Mouse (Mus musculus) thymus, adult 2 months (tissue): Measurements from ENCODE around the gene Kcnip3. TPM values are rescaled to one million over a fixed set of nuclear protein-coding genes. Genes with fewer than 3 reads are reported as not detected.

Experiments
- DNase-seq: peaks from one replicate; pipeline ENCODE4 v3.0.0; 2021
- H3K27ac ChIP-seq: fragments of 200-500 bp; 2 replicates; pipeline ENCODE4 v1.5.1; 2012; ENCODE audit warnings: low read length, control low read depth; ENCODE audit not compliant: control insufficient read depth, insufficient read depth
- H3K27me3 ChIP-seq: fragments of 200-500 bp; 2 replicates; pipeline ENCODE4 v1.6.1; 2012; ENCODE audit warnings: mild to moderate bottlenecking, low read length, moderate library complexity, mixed read lengths; ENCODE audit not compliant: control insufficient read depth, insufficient read depth
- H3K36me3 ChIP-seq: fragments of 200-500 bp; 2 replicates; pipeline ENCODE4 v1.6.1; 2012; ENCODE audit warnings: mild to moderate bottlenecking, low read length, moderate library complexity; ENCODE audit not compliant: control insufficient read depth, insufficient read depth
- H3K4me1 ChIP-seq: fragments of 200-500 bp; replicated peaks from 2 replicates; pipeline ENCODE4 v1.6.1; 2012; ENCODE audit warnings: low read length; ENCODE audit not compliant: control insufficient read depth, insufficient read depth
- H3K4me3 ChIP-seq: fragments of 200-500 bp; 2 replicates; pipeline ENCODE4 v1.5.1; 2012; ENCODE audit warnings: mild to moderate bottlenecking, low read length, control low read depth, moderate library complexity; ENCODE audit not compliant: control insufficient read depth, insufficient read depth
- CTCF ChIP-seq: fragments of 200-500 bp; IDR thresholded peaks from 2 replicates; pipeline ENCODE4 v1.5.1; 2012; ENCODE audit warnings: mild to moderate bottlenecking, control low read depth, low read length, moderate library complexity, borderline replicate concordance; ENCODE audit not compliant: control insufficient read depth, poor library complexity, insufficient read depth; ENCODE audit errors: extremely low read depth
- POLR2A ChIP-seq: fragments of 200-500 bp; IDR thresholded peaks from 2 replicates; pipeline ENCODE4 v1.6.1; 2012; ENCODE audit warnings: mild to moderate bottlenecking, low read length, control low read depth, moderate library complexity; ENCODE audit not compliant: control insufficient read depth, poor library complexity, insufficient read depth; ENCODE audit errors: extremely low read depth
- WGBS: fragments of 180-500 bp; shearing (Covaris S2); methylation state at CpG from one replicate; pipeline ENCODE4 v1.1.7; 2018; 5-methylcytosine and 5-hydroxymethylcytosine counted together
- polyA plus RNA-seq: library from polyadenylated mRNA; depleted of rRNA; stranded (reverse); fragments of >200 nt; gene quantifications from 2 replicates; pipeline ENCODE4 v1.2.3, GENCODE M21; 2012

The Kcnip3 gene
- polyA plus RNA-seq, 1 experiment, result 4.7 TPM

GRCm38 (mm10) chr2:127525004-127525775, 3.3 kb upstream of the Kcnip3 start:
- H3K4me1 ChIP-seq, result peaks cover 18% of the 10 kb centered on the region
- H3K27ac ChIP-seq, result no peak overlapping the region
- DNase-seq, result no peak
- H3K27me3 ChIP-seq, result no peaks in the 10 kb centered on the region
- WGBS, result 90% methylated on average over 3 of the region's 3 CpGs
- no peaks in the 10 kb centered on the region for H3K36me3 ChIP-seq
- TF ChIP-seq POLR2A, result no peak
- TF ChIP-seq CTCF, result no peak
- no peak overlapping the region for H3K4me3 ChIP-seq

- Histone ChIP-seq H3K27me3 (no peaks in the 10 kb centered on the region), H3K36me3 (no peaks in the 10 kb centered on the region), H3K4me3 (no peak overlapping the region), H3K4me1 (peaks cover 23% of the 10 kb centered on the region), H3K27ac (no peak overlapping the region)
- TF ChIP-seq CTCF, result no peak
- no peak for TF ChIP-seq POLR2A
- DNase-seq, result no peak
- 6% methylated on average over 7 of the region's 7 CpGs for WGBS
Observed at GRCm38 (mm10) chr2:127523950-127524729, 2.2 kb upstream of the Kcnip3 start.

- Histone ChIP-seq H3K36me3 (no peaks in the 10 kb centered on the region), H3K27ac (no peak overlapping the region), H3K27me3 (no peaks in the 10 kb centered on the region), H3K4me1 (peaks cover 49% of the 10 kb centered on the region), H3K4me3 (no peak overlapping the region)
- TF ChIP-seq CTCF (no peak), POLR2A (no peak)
- DNase-seq, result no peak
- 66% methylated on average over 18 of the region's 18 CpGs for WGBS
Observed at GRCm38 (mm10) chr2:127521172-127522005, 505 bp downstream of the Kcnip3 start.

- no peak for TF ChIP-seq POLR2A
- TF ChIP-seq CTCF, result no peak
- H3K27me3 ChIP-seq, result no peaks in the 10 kb centered on the region
- H3K36me3 ChIP-seq, result no peaks in the 10 kb centered on the region
- H3K27ac ChIP-seq, result no peak overlapping the region
- DNase-seq, result no peak
- peaks cover 51% of the 10 kb centered on the region for H3K4me1 ChIP-seq
- H3K4me3 ChIP-seq, result no peak overlapping the region
Observed at GRCm38 (mm10) chr2:127520123-127520522, 1.8 kb downstream of the Kcnip3 start.

GRCm38 (mm10) chr2:127519308-127519707, 2.6 kb downstream of the Kcnip3 start:
- no peak for DNase-seq
- Histone ChIP-seq H3K4me3 (no peak overlapping the region), H3K36me3 (no peaks in the 10 kb centered on the region), H3K27ac (no peak overlapping the region), H3K4me1 (peaks cover 50% of the 10 kb centered on the region), H3K27me3 (no peaks in the 10 kb centered on the region)
- TF ChIP-seq CTCF (no peak), POLR2A (no peak)
- WGBS, result 87% methylated on average over 5 of the region's 5 CpGs

GRCm38 (mm10) chr2:127518831-127519230, 3.1 kb downstream of the Kcnip3 start:
- Histone ChIP-seq H3K27me3 (no peaks in the 10 kb centered on the region), H3K36me3 (no peaks in the 10 kb centered on the region), H3K27ac (peak overlapping the region; percentile 56; the same call in 1 of the 2 replicates), H3K4me1 (peaks cover 47% of the 10 kb centered on the region), H3K4me3 (no peak overlapping the region)
- TF ChIP-seq CTCF, result no peak
- no peak for TF ChIP-seq POLR2A
- no peak for DNase-seq
- 44% methylated on average over 3 of the region's 3 CpGs for WGBS
